Mouse (Mus musculus): Measurements from ENCODE around the gene Smg6. TPM values are rescaled to one million over a fixed set of nuclear protein-coding genes. Genes with fewer than 3 reads are reported as not detected.

Smg6 gene
- polyA plus RNA-seq, 1 experiment: 25.3 TPM

DNA sequence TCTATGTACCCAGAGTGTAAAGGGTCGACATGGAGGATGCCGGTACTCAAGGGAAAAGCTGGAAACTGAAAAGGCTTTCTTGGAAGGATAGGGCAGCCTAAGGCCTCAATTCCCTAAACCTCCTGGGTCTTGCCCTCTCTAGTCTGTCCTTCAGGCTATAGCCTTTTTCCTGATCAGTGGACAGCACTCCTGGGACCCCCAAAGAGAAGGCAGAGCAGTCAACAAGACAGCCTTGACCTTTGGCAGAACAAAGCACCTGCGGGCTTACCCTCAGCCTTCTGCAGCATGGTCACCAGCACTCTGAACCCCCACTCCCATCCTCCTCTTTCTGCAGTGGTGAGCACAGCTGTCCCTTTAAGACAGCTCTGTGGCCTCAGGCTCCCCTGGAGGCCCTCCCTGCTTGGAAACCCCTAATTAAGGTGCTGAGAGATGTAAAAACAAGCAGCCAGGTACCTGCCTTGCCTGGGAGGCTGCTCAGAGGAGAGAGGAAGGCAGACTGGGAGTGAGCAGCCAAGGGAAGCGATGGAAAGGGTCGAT, 265.4 kb downstream of the Smg6 start, which contains the start of gene Dph1:
Gene Dph1 (minus strand): TSS at position 337 of the 537 bp plus-strand sequence.
- peak within 1 kb of the TSS; percentile 66 for H3K9ac ChIP-seq (ENCODE audit: low read depth, poor library complexity, severe bottlenecking)
- H3K36me3 ChIP-seq (ENCODE audit: control insufficient read depth, insufficient read depth, low read length, poor library complexity, severe bottlenecking): no peaks in the 10 kb centered on the region
- H3K4me1 ChIP-seq (ENCODE audit: control insufficient read depth, insufficient read depth, low read length): no peaks in the 10 kb centered on the region
- H3K9me3 ChIP-seq (replicated peaks; ENCODE audit: control insufficient read depth, insufficient read depth, low read length, poor library complexity, severe bottlenecking): no peaks in the 10 kb centered on the region
- no peak within 1 kb of the TSS for H3K27ac ChIP-seq (ENCODE audit: insufficient read depth, low read length)
- peak within 1 kb of the TSS; percentile 99 for H3K4me3 ChIP-seq (ENCODE audit: low read depth, low read length)
- TF ChIP-seq POLR2A (IDR thresholded peaks at IDR 0.05; ENCODE audit: insufficient read depth, low read length) (no peak), CTCF (IDR thresholded peaks at IDR 0.05; ENCODE audit: low read depth, low read length) (no peak), EP300 (IDR thresholded peaks at IDR 0.05; ENCODE audit: insufficient read depth, low read depth, low read length) (no peak)
- peaks cover 7% of the 10 kb centered on the region; the same call in 1 of the 2 replicates for H3K27me3 ChIP-seq (ENCODE audit: control insufficient read depth, insufficient read depth, low read length, poor library complexity, severe bottlenecking)

- TF ChIP-seq EP300 (IDR thresholded peaks at IDR 0.05; ENCODE audit: insufficient read depth, low read depth, low read length): no peak
- TF ChIP-seq CTCF (IDR thresholded peaks at IDR 0.05; ENCODE audit: low read depth, low read length): no peak
- no peak for TF ChIP-seq POLR2A (IDR thresholded peaks at IDR 0.05; ENCODE audit: insufficient read depth, low read length)
- no peak overlapping the region for H3K4me3 ChIP-seq (ENCODE audit: low read depth, low read length)
- no peaks in the 10 kb centered on the region for H3K36me3 ChIP-seq (ENCODE audit: control insufficient read depth, insufficient read depth, low read length, poor library complexity, severe bottlenecking)
- H3K4me1 ChIP-seq (ENCODE audit: control insufficient read depth, insufficient read depth, low read length): no peaks in the 10 kb centered on the region
- no peak overlapping the region for H3K9ac ChIP-seq (ENCODE audit: low read depth, poor library complexity, severe bottlenecking)
- no peaks in the 10 kb centered on the region for H3K9me3 ChIP-seq (replicated peaks; ENCODE audit: control insufficient read depth, insufficient read depth, low read length, poor library complexity, severe bottlenecking)
- H3K27me3 ChIP-seq (ENCODE audit: control insufficient read depth, insufficient read depth, low read length, poor library complexity, severe bottlenecking): peaks cover 7% of the 10 kb centered on the region; the same call in 1 of the 2 replicates
- H3K27ac ChIP-seq (ENCODE audit: insufficient read depth, low read length): no peak overlapping the region
These were observed 266.2 kb downstream of the Smg6 start for GRCm38 (mm10) chr11:75191841-75192240.

GRCm38 (mm10) chr11:75192336-75193214, 267.0 kb downstream of the Smg6 start:
- Histone ChIP-seq H3K4me1 (ENCODE audit: control insufficient read depth, insufficient read depth, low read length) (no peaks in the 10 kb centered on the region), H3K9ac (ENCODE audit: low read depth, poor library complexity, severe bottlenecking) (peak overlapping the region; percentile 81), H3K27me3 (ENCODE audit: control insufficient read depth, insufficient read depth, low read length, poor library complexity, severe bottlenecking) (peaks cover 7% of the 10 kb centered on the region; the same call in 1 of the 2 replicates)

DNA sequence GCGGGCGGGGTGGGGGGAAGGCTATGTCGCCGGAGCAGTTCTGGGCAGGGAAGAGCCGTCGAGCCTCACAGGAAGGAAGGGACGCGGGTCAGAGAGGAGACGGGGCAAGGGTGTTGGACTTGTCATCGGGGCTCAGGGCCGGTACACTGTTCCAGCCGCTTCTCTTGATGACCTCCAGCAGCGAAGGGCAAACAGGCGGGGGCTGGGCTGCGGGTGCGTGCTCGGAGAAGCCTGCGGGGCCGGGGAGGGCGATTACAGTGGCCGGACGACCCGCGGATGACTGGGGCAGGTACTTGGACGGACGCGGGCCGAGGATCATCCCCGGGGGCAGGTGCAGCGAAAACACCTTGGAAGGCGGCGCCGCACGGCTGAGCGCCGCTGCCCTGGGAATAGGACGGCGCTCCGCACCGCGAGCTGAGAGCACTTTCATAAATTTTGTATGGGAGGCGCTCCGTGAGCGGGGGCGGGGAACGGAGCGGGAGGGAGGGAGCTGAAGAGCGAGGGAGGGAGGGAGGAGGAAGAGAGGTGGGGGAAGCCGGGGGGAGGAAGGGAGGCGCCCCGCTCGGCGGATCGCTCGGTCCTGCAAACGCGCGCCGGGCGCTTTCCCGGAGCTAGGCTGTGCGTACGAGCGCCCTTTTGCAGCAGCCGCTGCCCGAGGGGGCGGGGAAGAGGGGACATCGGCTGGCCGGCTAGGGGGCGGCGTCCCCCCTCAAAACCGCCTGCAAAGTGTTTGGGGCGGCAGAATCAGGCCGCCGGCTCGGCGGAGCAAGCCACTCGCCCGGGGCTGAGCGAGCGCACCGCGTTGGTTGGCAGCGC, 267.8 kb downstream of the Smg6 start, which contains the start of gene Rtn4rl1:
Gene Rtn4rl1 (plus strand): TSS at position 528 of the 816 bp plus-strand sequence.
- H3K27ac ChIP-seq (ENCODE audit: insufficient read depth, low read length): no peak within 1 kb of the TSS
- peaks cover 7% of the 10 kb centered on the region; the same call in 1 of the 2 replicates for H3K27me3 ChIP-seq (ENCODE audit: control insufficient read depth, insufficient read depth, low read length, poor library complexity, severe bottlenecking)

More at GRCm38 (mm10) chr11:75192336-75193214, 267.0 kb downstream of the Smg6 start:
- Histone ChIP-seq H3K36me3 (ENCODE audit: control insufficient read depth, insufficient read depth, low read length, poor library complexity, severe bottlenecking) (no peaks in the 10 kb centered on the region), H3K4me3 (ENCODE audit: low read depth, low read length) (peak overlapping the region; percentile 70), H3K27ac (ENCODE audit: insufficient read depth, low read length) (no peak overlapping the region), H3K9me3 (replicated peaks; ENCODE audit: control insufficient read depth, insufficient read depth, low read length, poor library complexity, severe bottlenecking) (no peaks in the 10 kb centered on the region)
- TF ChIP-seq CTCF (IDR thresholded peaks at IDR 0.05; ENCODE audit: low read depth, low read length) (peak; percentile 71), EP300 (IDR thresholded peaks at IDR 0.05; ENCODE audit: insufficient read depth, low read depth, low read length) (no peak), POLR2A (IDR thresholded peaks at IDR 0.05; ENCODE audit: insufficient read depth, low read length) (no peak)

GRCm38 (mm10) chr11:75194121-75194849, 268.7 kb downstream of the Smg6 start:
- Histone ChIP-seq H3K4me3 (ENCODE audit: low read depth, low read length) (peak overlapping the region; percentile 70), H3K36me3 (ENCODE audit: control insufficient read depth, insufficient read depth, low read length, poor library complexity, severe bottlenecking) (no peaks in the 10 kb centered on the region), H3K4me1 (ENCODE audit: control insufficient read depth, insufficient read depth, low read length) (peaks cover 2% of the 10 kb centered on the region), H3K9me3 (replicated peaks; ENCODE audit: control insufficient read depth, insufficient read depth, low read length, poor library complexity, severe bottlenecking) (no peaks in the 10 kb centered on the region), H3K27ac (ENCODE audit: insufficient read depth, low read length) (no peak overlapping the region), H3K27me3 (ENCODE audit: control insufficient read depth, insufficient read depth, low read length, poor library complexity, severe bottlenecking) (peaks cover 7% of the 10 kb centered on the region; the same call in 1 of the 2 replicates), H3K9ac (ENCODE audit: low read depth, poor library complexity, severe bottlenecking) (peak overlapping the region; percentile 81)
- TF ChIP-seq CTCF (IDR thresholded peaks at IDR 0.05; ENCODE audit: low read depth, low read length) (no peak), POLR2A (IDR thresholded peaks at IDR 0.05; ENCODE audit: insufficient read depth, low read length) (no peak), EP300 (IDR thresholded peaks at IDR 0.05; ENCODE audit: insufficient read depth, low read depth, low read length) (no peak)

More for the DNA sequence above, 267.8 kb downstream of the Smg6 start, which contains the start of gene Rtn4rl1:
- Histone ChIP-seq H3K4me1 (ENCODE audit: control insufficient read depth, insufficient read depth, low read length) (peaks cover 2% of the 10 kb centered on the region), H3K9ac (ENCODE audit: low read depth, poor library complexity, severe bottlenecking) (peak within 1 kb of the TSS; percentile 81), H3K36me3 (ENCODE audit: control insufficient read depth, insufficient read depth, low read length, poor library complexity, severe bottlenecking) (no peaks in the 10 kb centered on the region), H3K9me3 (replicated peaks; ENCODE audit: control insufficient read depth, insufficient read depth, low read length, poor library complexity, severe bottlenecking) (no peaks in the 10 kb centered on the region), H3K4me3 (ENCODE audit: low read depth, low read length) (peak within 1 kb of the TSS; percentile 70)
- TF ChIP-seq EP300 (IDR thresholded peaks at IDR 0.05; ENCODE audit: insufficient read depth, low read depth, low read length): no peak
- no peak for TF ChIP-seq POLR2A (IDR thresholded peaks at IDR 0.05; ENCODE audit: insufficient read depth, low read length)

Measured in ES-Bruce4 (cell line).